Comparison of ENCODE assay signal across 8 mouse cellular contexts in the genomic region with DNA sequence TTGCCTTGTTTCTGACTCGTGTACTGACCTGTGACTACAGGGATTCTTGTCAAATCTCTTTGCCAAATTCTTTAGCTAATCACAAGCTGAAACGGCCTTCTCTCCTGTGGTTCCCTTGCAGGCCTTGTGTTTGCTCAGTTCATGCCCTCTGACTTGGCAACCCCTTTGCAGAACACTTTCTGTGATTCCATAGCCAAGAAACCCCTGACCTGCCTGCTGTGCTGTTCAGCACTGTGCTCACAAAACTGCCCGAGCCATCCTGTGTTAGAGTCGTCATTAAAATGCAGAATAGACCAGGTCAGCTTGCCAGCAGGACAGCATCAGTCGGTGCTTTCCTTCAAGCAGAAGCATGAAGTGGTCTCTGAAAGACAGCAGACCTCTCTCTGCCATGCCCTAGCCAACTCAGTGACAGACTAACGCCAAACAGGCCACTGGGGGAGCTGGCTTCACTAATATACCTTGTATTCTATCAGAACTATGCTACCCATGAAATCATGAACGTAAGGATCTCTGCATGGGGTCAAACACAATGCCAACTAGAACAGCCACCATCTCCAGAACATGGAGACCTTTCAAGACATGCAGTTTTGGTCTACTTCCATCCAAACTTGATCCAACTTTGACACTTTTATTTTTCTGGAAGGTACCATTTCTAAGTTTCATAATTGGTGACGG.
DNase-seq lines count a peak whose midpoint lies in the region; ATAC-seq lines count a peak whose summit lies in the region.

No protein-coding gene starts in this region.

- H3K4me1 ChIP-seq in embryonic facial prominence, embryonic 14.5 days (ENCODE audit: control insufficient read depth, insufficient read depth, low read length): no peaks in the 10 kb centered on the region
- peaks cover 13% of the 10 kb centered on the region for H3K4me1 ChIP-seq in embryonic facial prominence, embryonic 10.5 days
- H3K4me1 ChIP-seq in midbrain, embryonic 10.5 days: peaks cover 23% of the 10 kb centered on the region
- H3K4me1 ChIP-seq in midbrain, embryonic 13.5 days (replicated peaks): no peaks in the 10 kb centered on the region
- 0 out of 2 replicates have a peak, but pooled peaks cover 10% of the 10 kb centered on the region for H3K4me1 ChIP-seq in kidney, embryonic 16.5 days (ENCODE audit: insufficient read depth, low read length)

- H3K36me3 ChIP-seq in embryonic facial prominence, embryonic 14.5 days (ENCODE audit: control insufficient read depth, insufficient read depth, low read length): no peaks in the 10 kb centered on the region
- H3K36me3 ChIP-seq in embryonic facial prominence, embryonic 10.5 days (replicated peaks): no peaks in the 10 kb centered on the region
- no peaks in the 10 kb centered on the region for H3K36me3 ChIP-seq in midbrain, embryonic 10.5 days
- no peaks in the 10 kb centered on the region for H3K36me3 ChIP-seq in midbrain, embryonic 13.5 days
- H3K36me3 ChIP-seq in kidney, embryonic 16.5 days (ENCODE audit: insufficient read depth, low read length): no peaks in the 10 kb centered on the region

- ATAC-seq in embryonic facial prominence, embryonic 14.5 days (ENCODE audit: low read depth): peak; percentile 22; the same call in 1 of the 2 replicates
- ATAC-seq in midbrain, embryonic 13.5 days: no peak
- no peak for ATAC-seq in kidney, embryonic 16.5 days (ENCODE audit: low FRiP score, low TSS enrichment)

- WGBS in embryonic facial prominence, embryonic 14.5 days: 61% methylated on average over 8 of the region's 8 CpGs
- 62% methylated on average over 8 of the region's 8 CpGs for WGBS in embryonic facial prominence, embryonic 10.5 days
- WGBS in midbrain, embryonic 10.5 days: 45% methylated on average over 8 of the region's 8 CpGs
- 48% methylated on average over 8 of the region's 8 CpGs for WGBS in midbrain, embryonic 13.5 days
- WGBS in kidney, embryonic 16.5 days: 59% methylated on average over 8 of the region's 8 CpGs

- peak; percentile 49 for DNase-seq in embryonic facial prominence, embryonic 14.5 days (ENCODE audit: low spot score)
- no peak for DNase-seq in embryonic facial prominence, embryonic 10.5 days (ENCODE audit: low spot score)
- DNase-seq in midbrain, embryonic 10.5 days (ENCODE audit: low spot score): peak; percentile 23
- peak; percentile 40 for DNase-seq in fibroblast of lung, adult 2 months (ENCODE audit: low read depth)
- DNase-seq in adrenal gland, adult 2 months: no peak
- no peak for DNase-seq in frontal cortex, postnatal 14 days (ENCODE audit: low spot score in 2 of 2)

- no peak overlapping the region for H3K9ac ChIP-seq in embryonic facial prominence, embryonic 14.5 days (ENCODE audit: low read depth, low read length)
- H3K9ac ChIP-seq in midbrain, embryonic 13.5 days (replicated peaks): no peak overlapping the region
- H3K9ac ChIP-seq in kidney, embryonic 16.5 days (replicated peaks; ENCODE audit: low read length): no peak overlapping the region

- H3K27me3 ChIP-seq in embryonic facial prominence, embryonic 14.5 days (replicated peaks; ENCODE audit: control insufficient read depth, insufficient read depth, low read length): no peaks in the 10 kb centered on the region
- H3K27me3 ChIP-seq in embryonic facial prominence, embryonic 10.5 days (replicated peaks; ENCODE audit: low read depth, poor library complexity, severe bottlenecking): no peaks in the 10 kb centered on the region
- no peaks in the 10 kb centered on the region for H3K27me3 ChIP-seq in midbrain, embryonic 10.5 days (ENCODE audit: low read depth, poor library complexity, severe bottlenecking)
- H3K27me3 ChIP-seq in midbrain, embryonic 13.5 days: no peaks in the 10 kb centered on the region
- no peaks in the 10 kb centered on the region for H3K27me3 ChIP-seq in kidney, embryonic 16.5 days (ENCODE audit: insufficient read depth, low read length)

- H3K9me3 ChIP-seq in embryonic facial prominence, embryonic 14.5 days (ENCODE audit: control insufficient read depth, low read length): no peaks in the 10 kb centered on the region
- no peaks in the 10 kb centered on the region for H3K9me3 ChIP-seq in embryonic facial prominence, embryonic 10.5 days
- H3K9me3 ChIP-seq in midbrain, embryonic 10.5 days (replicated peaks): no peaks in the 10 kb centered on the region
- no peaks in the 10 kb centered on the region for H3K9me3 ChIP-seq in midbrain, embryonic 13.5 days
- no peaks in the 10 kb centered on the region for H3K9me3 ChIP-seq in kidney, embryonic 16.5 days (ENCODE audit: low read length)

- H3K27ac ChIP-seq in embryonic facial prominence, embryonic 14.5 days (replicated peaks; ENCODE audit: low read depth, low read length): no peak overlapping the region
- no peak overlapping the region for H3K27ac ChIP-seq in embryonic facial prominence, embryonic 10.5 days (replicated peaks)
- no peak overlapping the region for H3K27ac ChIP-seq in midbrain, embryonic 10.5 days (replicated peaks)
- no peak overlapping the region for H3K27ac ChIP-seq in midbrain, embryonic 13.5 days
- 0 out of 2 replicates have a peak overlapping the region, but pooled peaks have one; percentile 43 for H3K27ac ChIP-seq in kidney, embryonic 16.5 days (ENCODE audit: low read length)

- H3K4me3 ChIP-seq in embryonic facial prominence, embryonic 14.5 days (ENCODE audit: low read depth, low read length): no peak overlapping the region
- no peak overlapping the region for H3K4me3 ChIP-seq in embryonic facial prominence, embryonic 10.5 days
- H3K4me3 ChIP-seq in midbrain, embryonic 10.5 days: no peak overlapping the region
- H3K4me3 ChIP-seq in midbrain, embryonic 13.5 days (replicated peaks): no peak overlapping the region
- H3K4me3 ChIP-seq in kidney, embryonic 16.5 days (ENCODE audit: low read length): no peak overlapping the region

- H3K4me2 ChIP-seq in embryonic facial prominence, embryonic 14.5 days (ENCODE audit: low read depth, low read length): no peak overlapping the region
- H3K4me2 ChIP-seq in midbrain, embryonic 13.5 days (replicated peaks): no peak overlapping the region
- H3K4me2 ChIP-seq in kidney, embryonic 16.5 days (replicated peaks; ENCODE audit: low read depth, low read length): no peak overlapping the region

Comparison
In these comparisons a context has a peak if more than half of its experiments do, and no peak if none do; other contexts are left out.
1. DNase-seq: peak in embryonic facial prominence, embryonic 14.5 days (single experiment), midbrain, embryonic 10.5 days (single experiment) and fibroblast of lung, adult 2 months (single experiment); none in embryonic facial prominence, embryonic 10.5 days (single experiment), adrenal gland, adult 2 months (single experiment) and frontal cortex, postnatal 14 days (0 of 2).